Mouse (Mus musculus): ENCODE results near the gene Hoxa9. TPM values are rescaled to one million over a fixed set of nuclear protein-coding genes. Genes with fewer than 3 reads are reported as not detected.

Gene Hoxa9
- polyA plus RNA-seq, 1 experiment, result 7.1 TPM

GRCm38 (mm10) chr6:52216691-52217458, 14.0 kb downstream of the Hoxa9 start:
- no peak for DNase-seq (ENCODE audit: low read depth)

GRCm38 (mm10) chr6:52215771-52216535, 14.9 kb downstream of the Hoxa9 start:
- DNase-seq (ENCODE audit: low read depth), result no peak

GRCm38 (mm10) chr6:52215070-52215469, 15.8 kb downstream of the Hoxa9 start:
- DNase-seq (ENCODE audit: low read depth), result no peak

- no peak for DNase-seq (ENCODE audit: low read depth)
Observed at GRCm38 (mm10) chr6:52214271-52214670, 16.6 kb downstream of the Hoxa9 start.

GRCm38 (mm10) chr6:52213119-52213986, 17.5 kb downstream of the Hoxa9 start, which contains the start of the genes Hoxa3 and Gm28308:
Gene Hoxa3 (minus strand): TSS chr6:52213336.
Gene Gm28308 (minus strand): TSS chr6:52213339.
- DNase-seq (ENCODE audit: low read depth), result no peak

- DNase-seq (ENCODE audit: low read depth), result no peak
Observed at GRCm38 (mm10) chr6:52212556-52213118, 18.3 kb downstream of the Hoxa9 start.

GRCm38 (mm10) chr6:52211961-52212360, 18.9 kb downstream of the Hoxa9 start:
- DNase-seq (ENCODE audit: low read depth), result no peak

GRCm38 (mm10) chr6:52211170-52211935, 19.5 kb downstream of the Hoxa9 start:
- DNase-seq (ENCODE audit: low read depth), result no peak

GRCm38 (mm10) chr6:52209685-52210046, 21.2 kb downstream of the Hoxa9 start:
- no peak for DNase-seq (ENCODE audit: low read depth)

GRCm38 (mm10) chr6:52208868-52209684, 21.8 kb downstream of the Hoxa9 start:
- DNase-seq (ENCODE audit: low read depth), result no peak

- no peak for DNase-seq (ENCODE audit: low read depth)
Observed at GRCm38 (mm10) chr6:52208072-52208867, 22.6 kb downstream of the Hoxa9 start, which contains the start of gene Hoxa6. Gene Hoxa6 (minus strand): TSS chr6:52208722.

- DNase-seq (ENCODE audit: low read depth), result no peak
Observed at GRCm38 (mm10) chr6:52207684-52207976, 23.3 kb downstream of the Hoxa9 start.

- no peak for DNase-seq (ENCODE audit: low read depth)
Observed at GRCm38 (mm10) chr6:52206882-52207683, 23.8 kb downstream of the Hoxa9 start.

GRCm38 (mm10) chr6:52205638-52206621, 25.0 kb downstream of the Hoxa9 start:
- DNase-seq (ENCODE audit: low read depth), result no peak

GRCm38 (mm10) chr6:52205221-52205620, 25.7 kb downstream of the Hoxa9 start:
- no peak for DNase-seq (ENCODE audit: low read depth)

- no peak for DNase-seq (ENCODE audit: low read depth)
Observed at GRCm38 (mm10) chr6:52204050-52204752, 26.7 kb downstream of the Hoxa9 start, which contains the start of gene Hoxa5. Gene Hoxa5 (minus strand): TSS chr6:52204587.
